9 mouse cellular contexts compared by ENCODE assay signal in genomic region chr17:34564003-34564421, GRCm38 (mm10). TPM values are rescaled to one million over a fixed set of nuclear protein-coding genes. Genes with fewer than 3 reads are reported as not detected.
DNase-seq lines count a peak whose midpoint lies in the region; ATAC-seq and TF ChIP-seq lines count a peak whose summit lies in the region.
"Had no signal": no experiment of that assay in that cellular context is flagged by ENCODE, and none has a peak within 500 bp of the region (broad histone marks: within the 10 kb centered on the region; RNA-seq: fewer than 3 reads in every experiment).

TSS of gene Notch4 (plus strand) at chr17:34564268.

- no peak for TF ChIP-seq POLR2A in limb, embryonic 14.5 days (IDR thresholded peaks at IDR 0.05; ENCODE audit: borderline replicate concordance, extremely low read depth, insufficient read depth, insufficient read length)

- DNase-seq in layer of hippocampus, postnatal 10 days (ENCODE audit: low spot score in 2 of 2), result no peak
- no peak for DNase-seq in layer of hippocampus, adult 9-11 months
- peak; percentile 16 for DNase-seq in hindbrain, embryonic 10.5 days (ENCODE audit: low spot score)
- DNase-seq in limb, embryonic 14.5 days (ENCODE audit: low spot score), result no peak
- peak; percentile 32 for DNase-seq in neural tube, embryonic 10.5 days (ENCODE audit: extremely low spot score, low spot score)
- DNase-seq in urinary bladder, postnatal 25 days (ENCODE audit: low spot score), result no peak
- DNase-seq in spleen, postnatal 10 days (ENCODE audit: low spot score in 2 of 2), result no peak

- 0 out of 2 replicates have a peak within 1 kb of the TSS, but pooled peaks have one; percentile 27 for H3K27ac ChIP-seq in forebrain, embryonic 13.5 days
- peak within 1 kb of the TSS; percentile 75 for H3K27ac ChIP-seq in hindbrain, embryonic 10.5 days
- H3K27ac ChIP-seq in limb, embryonic 14.5 days (replicated peaks; ENCODE audit: low read depth, low read length), result 0 out of 2 replicates have a peak within 1 kb of the TSS, but pooled peaks have one; percentile 7

- H3K9ac ChIP-seq in forebrain, embryonic 13.5 days, result peak within 1 kb of the TSS; percentile 22; the same call in 1 of the 2 replicates
- H3K9ac ChIP-seq in limb, embryonic 14.5 days (ENCODE audit: low read depth, low read length, severe bottlenecking), result peak within 1 kb of the TSS; percentile 22; the same call in 1 of the 2 replicates

- H3K4me3 ChIP-seq in forebrain, embryonic 13.5 days, result no peak within 1 kb of the TSS
- peak within 1 kb of the TSS; percentile 26 for H3K4me3 ChIP-seq in hindbrain, embryonic 10.5 days
- H3K4me3 ChIP-seq in limb, embryonic 14.5 days (replicated peaks; ENCODE audit: low read length), result no peak within 1 kb of the TSS; the same call in 1 of the 2 replicates

- 24% methylated on average over 6 of the region's 6 CpGs for WGBS in forebrain, embryonic 13.5 days
- WGBS in hindbrain, embryonic 10.5 days, result 9% methylated on average over 6 of the region's 6 CpGs
- whole genome bisulfite sequencing in limb, embryonic 14.5 days, result 12% methylated on average over 6 of the region's 6 CpGs

- ATAC-seq in forebrain, embryonic 13.5 days, result no peak
- peak; percentile 47 for ATAC-seq in limb, embryonic 14.5 days (ENCODE audit: low FRiP score, low read depth)

- H3K9me3 ChIP-seq in forebrain, embryonic 13.5 days (replicated peaks), result no peaks in the 10 kb centered on the region; the same call in 1 of the 2 replicates
- H3K9me3 ChIP-seq in hindbrain, embryonic 10.5 days, result no peaks in the 10 kb centered on the region
- H3K9me3 ChIP-seq in limb, embryonic 14.5 days (ENCODE audit: control insufficient read depth, low read length), result no peaks in the 10 kb centered on the region
- H3K9me3 ChIP-seq: G1E had no signal

- H3K4me1 ChIP-seq in forebrain, embryonic 13.5 days, result no peaks in the 10 kb centered on the region
- peaks cover 21% of the 10 kb centered on the region for H3K4me1 ChIP-seq in hindbrain, embryonic 10.5 days (replicated peaks)
- peaks cover 8% of the 10 kb centered on the region for H3K4me1 ChIP-seq in limb, embryonic 14.5 days (ENCODE audit: control insufficient read depth, insufficient read depth, low read length)

- no peak within 1 kb of the TSS for H3K4me2 ChIP-seq in forebrain, embryonic 13.5 days
- H3K4me2 ChIP-seq in limb, embryonic 14.5 days (replicated peaks; ENCODE audit: low read depth, low read length, severe bottlenecking), result no peak within 1 kb of the TSS

- no peaks in the 10 kb centered on the region for H3K36me3 ChIP-seq in forebrain, embryonic 13.5 days (ENCODE audit: poor library complexity, severe bottlenecking)
- no peaks in the 10 kb centered on the region for H3K36me3 ChIP-seq in hindbrain, embryonic 10.5 days
- no peaks in the 10 kb centered on the region for H3K36me3 ChIP-seq in limb, embryonic 14.5 days (ENCODE audit: control insufficient read depth, insufficient read depth, low read length)
- H3K36me3 ChIP-seq: G1E had no signal

- peaks cover 7% of the 10 kb centered on the region for H3K27me3 ChIP-seq in forebrain, embryonic 13.5 days
- peaks cover 14% of the 10 kb centered on the region; the same call in 1 of the 2 replicates for H3K27me3 ChIP-seq in hindbrain, embryonic 10.5 days (ENCODE audit: insufficient read depth, poor library complexity, severe bottlenecking)
- no peaks in the 10 kb centered on the region for H3K27me3 ChIP-seq in limb, embryonic 14.5 days (ENCODE audit: control insufficient read depth, insufficient read depth, low read length)

RNA-seq across cellular contexts. Expression of gene Notch4, which starts in this region (rescaled TPM):
- 10 to 100 TPM; 12.9 to 13.0 TPM for total RNA-seq in layer of hippocampus, postnatal 10 days (2021)
- polyA plus RNA-seq in forebrain, embryonic 13.5 days (2015; fragmentation: Nextera tagmentation; extraction: Ambion mirVana), result 4.6 and 7.7 TPM in 2 replicates
- 9.1 and 12.5 TPM in 2 replicates for polyA plus RNA-seq in hindbrain, embryonic 10.5 days (2016; fragmentation: Nextera tagmentation; extraction: Ambion mirVana)
- polyA plus RNA-seq in limb, embryonic 14.5 days (2012; rRNA removed), result 9.6 and 13.3 TPM in 2 replicates
- 4.3 and 5.7 TPM in 2 replicates for polyA plus RNA-seq in limb, embryonic 14.5 days (2014; fragmentation: Nextera tagmentation; extraction: Ambion mirVana)

Comparison
In these comparisons a context has a peak if more than half of its experiments do, and no peak if none do; other contexts are left out.
1. DNase-seq: peak in hindbrain, embryonic 10.5 days (single experiment) and neural tube, embryonic 10.5 days (single experiment); none in layer of hippocampus, postnatal 10 days (0 of 2), layer of hippocampus, adult 9-11 months (single experiment), limb, embryonic 14.5 days (single experiment), urinary bladder, postnatal 25 days (single experiment) and spleen, postnatal 10 days (0 of 2).
2. H3K27ac ChIP-seq: peak in every context shown above with its lines; median percentile 75 in hindbrain, embryonic 10.5 days; 27 in forebrain, embryonic 13.5 days; 7 in limb, embryonic 14.5 days.